Mouse (Mus musculus) limb, embryonic 14.5 days (tissue): ENCODE data around the gene E130208F15Rik. TPM values are rescaled to one million over a fixed set of nuclear protein-coding genes. Genes with fewer than 3 reads are reported as not detected.
A peak's percentile ranks its signal among the peaks of the same experiment; 100 is the strongest.

Experiments
- ATAC-seq: fragments of 200-750 bp; cut with Nextera tagmentation; 2 replicates; pipeline ENCODE4 v1.8.0; 2017; ENCODE audit warnings: low read depth, moderate number of reproducible peaks, moderate TSS enrichment; ENCODE audit not compliant: low FRiP score
- DNase-seq: peaks from one replicate; pipeline ENCODE4 v3.0.0-alpha.2; 2015; ENCODE audit warnings: low spot score
- H3K27ac ChIP-seq: fragments of 300-500 bp; sonication (generic); replicated peaks from 2 replicates; pipeline ENCODE4 v1.5.1; 2014; ENCODE audit warnings: low read depth, mild to moderate bottlenecking, low read length, moderate library complexity, mixed read lengths
- H3K27me3 ChIP-seq: fragments of 300-500 bp; sonication (generic); 2 replicates; pipeline ENCODE4 v1.6.1; 2014; ENCODE audit warnings: low read length, mixed read lengths; ENCODE audit not compliant: control insufficient read depth, insufficient read depth
- H3K36me3 ChIP-seq: fragments of 300-500 bp; sonication (generic); 2 replicates; pipeline ENCODE4 v1.6.1; 2014; ENCODE audit warnings: mild to moderate bottlenecking, low read length, moderate library complexity, mixed read lengths; ENCODE audit not compliant: control insufficient read depth, insufficient read depth
- H3K4me1 ChIP-seq: fragments of 300-500 bp; sonication (generic); 2 replicates; pipeline ENCODE4 v1.6.1; 2014; ENCODE audit warnings: antibody characterized with exemption, low read length, mixed read lengths; ENCODE audit not compliant: control insufficient read depth, insufficient read depth
- H3K4me2 ChIP-seq: fragments of 300-500 bp; sonication (generic); replicated peaks from 2 replicates; pipeline ENCODE4 v1.6.1; 2014; ENCODE audit warnings: low read depth, mild to moderate bottlenecking, low read length, moderate library complexity; ENCODE audit not compliant: severe bottlenecking
- H3K4me3 ChIP-seq: fragments of 300-500 bp; sonication (generic); replicated peaks from 2 replicates; pipeline ENCODE4 v1.5.1; 2014; ENCODE audit warnings: low read length
- H3K9ac ChIP-seq: fragments of 300-500 bp; sonication (generic); 2 replicates; pipeline ENCODE4 v1.6.1; 2014; ENCODE audit warnings: mild to moderate bottlenecking, low read depth, low read length, moderate library complexity; ENCODE audit not compliant: severe bottlenecking
- H3K9me3 ChIP-seq: fragments of 300-500 bp; sonication (generic); 2 replicates; pipeline ENCODE4 v1.6.1; 2016; ENCODE audit warnings: low read length; ENCODE audit not compliant: control insufficient read depth
- POLR2A ChIP-seq: fragments of 200-500 bp; IDR thresholded peaks from 2 replicates; pipeline ENCODE4 v1.8.0; 2012; ENCODE audit warnings: inconsistent platforms, mild to moderate bottlenecking, moderate library complexity, borderline replicate concordance; ENCODE audit not compliant: insufficient read depth, insufficient read length; ENCODE audit errors: extremely low read depth
- WGBS: fragments of 180-500 bp; shearing (Covaris S2); extraction: QIAGEN DNeasy Blood & Tissue Kit; methylation state at CpG from one replicate; pipeline ENCODE4 v1.1.7; 2014; 5-methylcytosine and 5-hydroxymethylcytosine counted together
- polyA plus RNA-seq, 2 experiments: library from polyadenylated mRNA; depleted of rRNA in 1 of 2; stranded (reverse) in 1 of 2; unstranded in 1 of 2; fragments of >200 nt; fragmentation: Nextera tagmentation in 1 of 2; extraction: Ambion mirVana in 1 of 2; gene quantifications; 2 replicates each; pipeline versions ENCODE4 v1.2.1 to v1.2.3; 2012 to 2014

Gene E130208F15Rik
- polyA plus RNA-seq, 2 experiments, result 0.98 TPM; not detected in 1

- Histone ChIP-seq H3K27me3 (no peaks in the 10 kb centered on the region), H3K4me1 (peaks cover 5% of the 10 kb centered on the region), H3K36me3 (peaks cover 45% of the 10 kb centered on the region), H3K4me2 (peak within 1 kb of the TSS; percentile 80), H3K9me3 (no peaks in the 10 kb centered on the region), H3K27ac (no peak within 1 kb of the TSS), H3K4me3 (peak within 1 kb of the TSS; percentile 61), H3K9ac (peak within 1 kb of the TSS; percentile 61)
- DNase-seq (peak; percentile 97), ATAC-seq (peak; percentile 99)
- WGBS, result 3% methylated on average over 27 of the region's 27 CpGs
- no peak for TF ChIP-seq POLR2A
Measured at GRCm38 (mm10) chr7:30308076-30309005, 13.2 kb upstream of the E130208F15Rik start, which contains the start of gene Alkbh6. TSS of gene Alkbh6 (plus strand) at chr7:30308717.

- Histone ChIP-seq H3K36me3 (peaks cover 38% of the 10 kb centered on the region), H3K27ac (no peak overlapping the region), H3K4me3 (peak overlapping the region; percentile 61), H3K27me3 (no peaks in the 10 kb centered on the region), H3K4me1 (peaks cover 5% of the 10 kb centered on the region), H3K9ac (peak overlapping the region; percentile 61), H3K9me3 (no peaks in the 10 kb centered on the region), H3K4me2 (peak overlapping the region; percentile 80)
- ATAC-seq (no peak), DNase-seq (no peak)
- no peak for TF ChIP-seq POLR2A
- WGBS, result 63% methylated on average over 15 of the region's 15 CpGs
Measured at GRCm38 (mm10) chr7:30309395-30310129, 12.0 kb upstream of the E130208F15Rik start.

GRCm38 (mm10) chr7:30310136-30310535, 11.4 kb upstream of the E130208F15Rik start:
- no peak overlapping the region for H3K4me3 ChIP-seq
- 84% methylated on average over 12 of the region's 12 CpGs for WGBS
- no peaks in the 10 kb centered on the region for H3K27me3 ChIP-seq

GRCm38 (mm10) chr7:30313666-30314320, 7.7 kb upstream of the E130208F15Rik start:
- 47% methylated on average over 27 of the region's 27 CpGs for WGBS
- DNase-seq, result no peak
- TF ChIP-seq POLR2A, result no peak
- H3K4me2 ChIP-seq, result peak overlapping the region; percentile 52
- H3K4me3 ChIP-seq, result no peak overlapping the region
- H3K27ac ChIP-seq, result no peak overlapping the region
- no peaks in the 10 kb centered on the region for H3K27me3 ChIP-seq
- H3K9me3 ChIP-seq, result no peaks in the 10 kb centered on the region
- ATAC-seq, result no peak
- peaks cover 37% of the 10 kb centered on the region for H3K36me3 ChIP-seq
- H3K4me1 ChIP-seq, result peaks cover 13% of the 10 kb centered on the region
- no peak overlapping the region for H3K9ac ChIP-seq

More at GRCm38 (mm10) chr7:30310136-30310535, 11.4 kb upstream of the E130208F15Rik start:
- no peak for ATAC-seq
- no peak for TF ChIP-seq POLR2A
- no peak for DNase-seq
- Histone ChIP-seq H3K4me1 (peaks cover 7% of the 10 kb centered on the region), H3K27ac (no peak overlapping the region), H3K36me3 (peaks cover 38% of the 10 kb centered on the region), H3K9me3 (no peaks in the 10 kb centered on the region), H3K4me2 (no peak overlapping the region), H3K9ac (no peak overlapping the region)

GRCm38 (mm10) chr7:30314721-30315155, 6.8 kb upstream of the E130208F15Rik start, which contains the start of gene Syne4:
TSS of gene Syne4 (plus strand) at chr7:30314807.
- Histone ChIP-seq H3K36me3 (peaks cover 40% of the 10 kb centered on the region), H3K4me1 (peaks cover 8% of the 10 kb centered on the region), H3K4me2 (peak within 1 kb of the TSS; percentile 52), H3K4me3 (peak within 1 kb of the TSS; percentile 45), H3K27ac (peak within 1 kb of the TSS; percentile 21; the same call in 1 of the 2 replicates), H3K9me3 (no peaks in the 10 kb centered on the region), H3K9ac (peak within 1 kb of the TSS; percentile 44), H3K27me3 (no peaks in the 10 kb centered on the region)
- no peak for TF ChIP-seq POLR2A
- under 1% methylated on average over 9 of the region's 9 CpGs for WGBS
- peak; percentile 75; the same call in 1 of the 2 replicates for ATAC-seq
- DNase-seq, result peak; percentile 63
